ENCODE assay signal across 8 mouse cellular contexts in genomic region chr15:62043617-62044392, GRCm38 (mm10).
DNase-seq lines count a peak whose midpoint lies in the region; ATAC-seq and TF ChIP-seq lines count a peak whose summit lies in the region.

No protein-coding gene starts in this region.

- H3K36me3 ChIP-seq in liver, embryonic 13.5 days = no peaks in the 10 kb centered on the region
- H3K36me3 ChIP-seq in hindbrain, embryonic 13.5 days = no peaks in the 10 kb centered on the region
- no peaks in the 10 kb centered on the region for H3K36me3 ChIP-seq in thymus, adult 2 months (ENCODE audit: control insufficient read depth, insufficient read depth, low read length)

- WGBS in liver, embryonic 13.5 days (ENCODE audit: insufficient replicate concordance) = 79% methylated on average over 20 of the region's 20 CpGs
- WGBS in hindbrain, embryonic 13.5 days = 82% methylated on average over 20 of the region's 20 CpGs
- 96% methylated on average over 20 of the region's 20 CpGs for WGBS in thymus, adult 2 months

- ATAC-seq in liver, embryonic 13.5 days (ENCODE audit: low read depth) = no peak
- ATAC-seq in hindbrain, embryonic 13.5 days (ENCODE audit: low FRiP score) = no peak

- TF ChIP-seq POLR2A in thymus, adult 2 months (IDR thresholded peaks at IDR 0.05; ENCODE audit: control insufficient read depth, extremely low read depth, insufficient read depth, low read length, poor library complexity) = no peak

- H3K9me3 ChIP-seq in liver, embryonic 13.5 days (replicated peaks) = no peaks in the 10 kb centered on the region
- H3K9me3 ChIP-seq in hindbrain, embryonic 13.5 days = no peaks in the 10 kb centered on the region

- H3K4me3 ChIP-seq in liver, embryonic 13.5 days (replicated peaks) = no peak overlapping the region
- no peak overlapping the region for H3K4me3 ChIP-seq in hindbrain, embryonic 13.5 days
- no peak overlapping the region for H3K4me3 ChIP-seq in thymus, adult 2 months (ENCODE audit: control insufficient read depth, insufficient read depth, low read length)

- no peak for TF ChIP-seq CTCF in thymus, adult 2 months (IDR thresholded peaks at IDR 0.05; ENCODE audit: borderline replicate concordance, control insufficient read depth, extremely low read depth, insufficient read depth, low read length, poor library complexity)

- peak overlapping the region; percentile 32 for H3K4me2 ChIP-seq in liver, embryonic 13.5 days
- H3K4me2 ChIP-seq in hindbrain, embryonic 13.5 days = no peak overlapping the region

- peaks cover 91% of the 10 kb centered on the region for H3K4me1 ChIP-seq in liver, embryonic 13.5 days (replicated peaks)
- H3K4me1 ChIP-seq in hindbrain, embryonic 13.5 days (replicated peaks) = no peaks in the 10 kb centered on the region
- peaks cover 2% of the 10 kb centered on the region; the same call in 1 of the 2 replicates for H3K4me1 ChIP-seq in thymus, adult 2 months (replicated peaks; ENCODE audit: control insufficient read depth, insufficient read depth, low read length)

- no peak overlapping the region for H3K9ac ChIP-seq in liver, embryonic 13.5 days
- no peak overlapping the region for H3K9ac ChIP-seq in hindbrain, embryonic 13.5 days

- H3K27me3 ChIP-seq in liver, embryonic 13.5 days = no peaks in the 10 kb centered on the region
- H3K27me3 ChIP-seq in hindbrain, embryonic 13.5 days = peaks cover under 1% of the 10 kb centered on the region; the same call in 1 of the 2 replicates
- no peaks in the 10 kb centered on the region for H3K27me3 ChIP-seq in thymus, adult 2 months (ENCODE audit: control insufficient read depth, insufficient read depth, low read length)

- peak; percentile 47 for DNase-seq in gastrocnemius, adult 18-20 months (ENCODE audit: low spot score)
- no peak for DNase-seq in gastrocnemius, postnatal 10 days
- DNase-seq in urinary bladder, adult 18-20 months (ENCODE audit: low spot score in 2 of 2) = peak; percentile 33 to 59
- DNase-seq in urinary bladder, postnatal 4 days (ENCODE audit: low spot score in 2 of 2) = no peak
- peak; percentile 31 for DNase-seq in fat pad, adult 2 months (ENCODE audit: extremely low read depth, low read depth, low spot score)
- no peak for DNase-seq in liver, embryonic 13.5 days
- DNase-seq in thymus, adult 2 months = no peak

- H3K27ac ChIP-seq in liver, embryonic 13.5 days = peak overlapping the region; percentile 70
- no peak overlapping the region for H3K27ac ChIP-seq in hindbrain, embryonic 13.5 days
- no peak overlapping the region for H3K27ac ChIP-seq in thymus, adult 2 months (ENCODE audit: control insufficient read depth, insufficient read depth, low read length)

Comparison
In these comparisons a context has a peak if more than half of its experiments do, and no peak if none do; other contexts are left out.
1. DNase-seq: peak in gastrocnemius, adult 18-20 months (single experiment), urinary bladder, adult 18-20 months (2 of 2) and fat pad, adult 2 months (single experiment); none in gastrocnemius, postnatal 10 days (single experiment), urinary bladder, postnatal 4 days (0 of 2), liver, embryonic 13.5 days (single experiment) and thymus, adult 2 months (single experiment).